Mouse (Mus musculus) embryonic fibroblast, embryonic 13.5 days (primary cell): Measurements from ENCODE around the gene Arpc1a. TPM values are rescaled to one million over a fixed set of nuclear protein-coding genes. Genes with fewer than 3 reads are reported as not detected.

Source experiments
- H3K27ac ChIP-seq: 2 replicates; pipeline ENCODE4 v1.5.1; 2012; ENCODE audit warnings: low read length, control low read depth, inconsistent platforms; ENCODE audit not compliant: insufficient read depth
- H3K4me1 ChIP-seq: 2 replicates; pipeline ENCODE4 v1.6.1; 2011; ENCODE audit warnings: low read length; ENCODE audit not compliant: control insufficient read depth, insufficient read depth
- H3K4me3 ChIP-seq: 2 replicates; pipeline ENCODE4 v1.5.1; 2011; ENCODE audit warnings: mild to moderate bottlenecking, control low read depth, low read length; ENCODE audit not compliant: insufficient read depth
- CTCF ChIP-seq: IDR thresholded peaks from 2 replicates; pipeline ENCODE4 v1.5.1; 2011; ENCODE audit warnings: mild to moderate bottlenecking, control low read depth, low read length, moderate library complexity, borderline replicate concordance; ENCODE audit not compliant: insufficient read depth
- POLR2A ChIP-seq: IDR thresholded peaks from 2 replicates; pipeline ENCODE4 v1.6.1; 2011; ENCODE audit warnings: low read depth, mild to moderate bottlenecking, control low read depth, low read length, moderate library complexity
- polyA plus RNA-seq: library from polyadenylated mRNA; stranded (reverse); fragments of >200 nt; gene quantifications from 2 replicates; pipeline ENCODE4 v1.2.4, GENCODE M21; 2011; ENCODE audit warnings: low read depth; ENCODE audit not compliant: missing spikeins, insufficient read length

Arpc1a gene
- polyA plus RNA-seq, 1 experiment = 103 TPM

- TF ChIP-seq CTCF = no peak
- H3K4me1 ChIP-seq = 0 out of 2 replicates have a peak, but pooled peaks cover 2% of the 10 kb centered on the region
- no peak overlapping the region for H3K4me3 ChIP-seq
- H3K27ac ChIP-seq = no peak overlapping the region
Observed at GRCm38 (mm10) chr5:145104328-145104727, 20.7 kb downstream of the Arpc1a start.

GRCm38 (mm10) chr5:145105694-145106275 lies 22.2 kb downstream of the Arpc1a start:
- H3K4me1 ChIP-seq = 0 out of 2 replicates have a peak, but pooled peaks cover 2% of the 10 kb centered on the region
- no peak overlapping the region for H3K27ac ChIP-seq
- no peak overlapping the region for H3K4me3 ChIP-seq
- TF ChIP-seq CTCF (no peak), POLR2A (no peak)

GRCm38 (mm10) chr5:145110401-145110800 lies 26.8 kb downstream of the Arpc1a start:
- no peak overlapping the region for H3K27ac ChIP-seq
- no peaks in the 10 kb centered on the region for H3K4me1 ChIP-seq
- TF ChIP-seq CTCF = no peak
- no peak overlapping the region for H3K4me3 ChIP-seq

GRCm38 (mm10) chr5:145112566-145112965 lies 28.9 kb downstream of the Arpc1a start:
- H3K4me1 ChIP-seq = no peaks in the 10 kb centered on the region
- TF ChIP-seq CTCF (no peak), POLR2A (no peak)

GRCm38 (mm10) chr5:145113416-145113815 lies 29.8 kb downstream of the Arpc1a start:
- H3K4me3 ChIP-seq = peak overlapping the region; percentile 33
- no peak overlapping the region for H3K27ac ChIP-seq
- no peaks in the 10 kb centered on the region for H3K4me1 ChIP-seq
- no peak for TF ChIP-seq POLR2A
- TF ChIP-seq CTCF = no peak

More at GRCm38 (mm10) chr5:145112566-145112965, 28.9 kb downstream of the Arpc1a start:
- Histone ChIP-seq H3K27ac (no peak overlapping the region), H3K4me3 (no peak overlapping the region)

- no peaks in the 10 kb centered on the region for H3K4me1 ChIP-seq
- H3K27ac ChIP-seq = peak within 1 kb of the TSS; percentile 56
- peak within 1 kb of the TSS; percentile 92 for H3K4me3 ChIP-seq
- TF ChIP-seq CTCF = no peak
- peak; percentile 94 for TF ChIP-seq POLR2A
Observed at GRCm38 (mm10) chr5:145114071-145114605, 30.5 kb downstream of the Arpc1a start, which contains the start of gene Arpc1b. Gene Arpc1b (plus strand): TSS chr5:145114215.

GRCm38 (mm10) chr5:145114606-145115473 lies 31.2 kb downstream of the Arpc1a start:
- TF ChIP-seq POLR2A = no peak
- no peak for TF ChIP-seq CTCF
- Histone ChIP-seq H3K27ac (peak overlapping the region; percentile 56), H3K4me3 (peak overlapping the region; percentile 92), H3K4me1 (no peaks in the 10 kb centered on the region)

GRCm38 (mm10) chr5:145115736-145116135 lies 32.1 kb downstream of the Arpc1a start:
- Histone ChIP-seq H3K4me3 (peak overlapping the region; percentile 92), H3K4me1 (no peaks in the 10 kb centered on the region), H3K27ac (peak overlapping the region; percentile 84)
- TF ChIP-seq POLR2A (no peak), CTCF (no peak)

- Histone ChIP-seq H3K4me3 (peak overlapping the region; percentile 92), H3K4me1 (no peaks in the 10 kb centered on the region), H3K27ac (peak overlapping the region; percentile 84)
- TF ChIP-seq POLR2A = no peak
- no peak for TF ChIP-seq CTCF
Observed at GRCm38 (mm10) chr5:145116316-145116715, 32.7 kb downstream of the Arpc1a start.

GRCm38 (mm10) chr5:145116916-145117315 lies 33.3 kb downstream of the Arpc1a start:
- peak; percentile 36; the same call in 1 of the 2 replicates for TF ChIP-seq CTCF
- TF ChIP-seq POLR2A = no peak
- Histone ChIP-seq H3K4me3 (peak overlapping the region; percentile 17; the same call in 1 of the 2 replicates), H3K4me1 (no peaks in the 10 kb centered on the region), H3K27ac (peak overlapping the region; percentile 84)
